Mouse (Mus musculus) neural tube, embryonic 14.5 days (tissue): ENCODE measurements around the gene Lrrc66. TPM values are rescaled to one million over a fixed set of nuclear protein-coding genes. Genes with fewer than 3 reads are reported as not detected.
"Not testable (repeated sequence)": the region's sequence is repeated elsewhere in the genome, so short reads cannot be mapped to it uniquely, and the experiment has no call there.

Source experiments
- ATAC-seq: fragments of 200-750 bp; cut with Nextera tagmentation; 2 replicates; pipeline ENCODE4 v1.8.0; 2017; ENCODE audit warnings: low read depth, mild to moderate bottlenecking, moderate TSS enrichment, moderate library complexity
- H3K27ac ChIP-seq: fragments of 300-500 bp; sonication (generic); 2 replicates; pipeline ENCODE4 v1.5.1; 2014; ENCODE audit warnings: low read depth, mild to moderate bottlenecking, control low read depth, low read length, moderate library complexity, mixed read lengths
- H3K27me3 ChIP-seq: fragments of 300-500 bp; sonication (generic); 2 replicates; pipeline ENCODE4 v1.6.1; 2014; ENCODE audit warnings: low read length; ENCODE audit not compliant: control insufficient read depth, insufficient read depth
- H3K36me3 ChIP-seq: fragments of 300-500 bp; sonication (generic); 2 replicates; pipeline ENCODE4 v1.6.1; 2014; ENCODE audit warnings: low read length, mixed read lengths; ENCODE audit not compliant: control insufficient read depth, insufficient read depth
- H3K4me1 ChIP-seq: fragments of 300-500 bp; sonication (generic); 2 replicates; pipeline ENCODE4 v1.6.1; 2014; ENCODE audit warnings: low read length; ENCODE audit not compliant: control insufficient read depth, insufficient read depth
- H3K4me2 ChIP-seq: fragments of 300-500 bp; sonication (generic); 2 replicates; pipeline ENCODE4 v1.6.1; 2014; ENCODE audit warnings: mild to moderate bottlenecking, low read depth, low read length, control low read depth
- H3K4me3 ChIP-seq: fragments of 300-500 bp; sonication (generic); 2 replicates; pipeline ENCODE4 v1.5.1; 2014; ENCODE audit warnings: low read depth, low read length, control low read depth, mixed read lengths
- H3K9ac ChIP-seq: fragments of 300-500 bp; sonication (generic); replicated peaks from 2 replicates; pipeline ENCODE4 v1.6.1; 2014; ENCODE audit warnings: low read depth, mild to moderate bottlenecking, control low read depth, low read length, mixed read lengths
- H3K9me3 ChIP-seq: fragments of 300-500 bp; sonication (generic); 2 replicates; pipeline ENCODE4 v1.6.1; 2016; ENCODE audit warnings: low read length; ENCODE audit not compliant: control insufficient read depth
- WGBS: fragments of 180-500 bp; shearing (Covaris S2); extraction: QIAGEN DNeasy Blood & Tissue Kit; methylation state at CpG from one replicate; pipeline ENCODE4 v1.1.7; 2014; 5-methylcytosine and 5-hydroxymethylcytosine counted together
- polyA plus RNA-seq: library from polyadenylated mRNA; unstranded; fragments of >200 nt; fragmentation: Nextera tagmentation; extraction: Ambion mirVana; gene quantifications from 2 replicates; pipeline ENCODE4 v1.2.1, GENCODE M21; 2014

Lrrc66 gene
- polyA plus RNA-seq, 1 experiment from 2014 or later = not detected

DNA sequence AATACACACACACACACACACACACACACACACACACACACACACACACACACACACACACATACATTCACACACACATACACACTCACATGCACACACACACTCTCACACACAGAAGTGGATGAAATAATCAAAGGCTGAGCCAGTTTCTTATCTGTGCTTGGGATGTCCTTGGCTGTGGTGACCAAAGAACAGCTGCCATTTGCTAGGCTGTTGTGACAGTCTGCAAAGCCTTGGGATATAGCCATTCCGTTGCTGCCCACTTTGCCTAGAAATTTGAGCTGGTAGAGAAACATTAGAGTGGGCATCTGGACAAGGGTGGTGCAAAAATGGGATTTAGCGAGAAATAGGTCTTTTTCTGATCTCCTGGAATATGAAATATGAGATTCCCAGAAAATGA is 32.3 kb downstream of the Lrrc66 start:
- Histone ChIP-seq H3K27me3 (no peaks in the 10 kb centered on the region), H3K4me1 (0 out of 2 replicates have a peak, but pooled peaks cover 6% of the 10 kb centered on the region), H3K27ac (no peak overlapping the region), H3K9ac (no peak overlapping the region), H3K4me2 (no peak overlapping the region), H3K4me3 (no peak overlapping the region), H3K36me3 (no peaks in the 10 kb centered on the region), H3K9me3 (no peaks in the 10 kb centered on the region)
- ATAC-seq = no peak
- WGBS = 88% methylated on average over 2 of the region's 2 CpGs

DNA sequence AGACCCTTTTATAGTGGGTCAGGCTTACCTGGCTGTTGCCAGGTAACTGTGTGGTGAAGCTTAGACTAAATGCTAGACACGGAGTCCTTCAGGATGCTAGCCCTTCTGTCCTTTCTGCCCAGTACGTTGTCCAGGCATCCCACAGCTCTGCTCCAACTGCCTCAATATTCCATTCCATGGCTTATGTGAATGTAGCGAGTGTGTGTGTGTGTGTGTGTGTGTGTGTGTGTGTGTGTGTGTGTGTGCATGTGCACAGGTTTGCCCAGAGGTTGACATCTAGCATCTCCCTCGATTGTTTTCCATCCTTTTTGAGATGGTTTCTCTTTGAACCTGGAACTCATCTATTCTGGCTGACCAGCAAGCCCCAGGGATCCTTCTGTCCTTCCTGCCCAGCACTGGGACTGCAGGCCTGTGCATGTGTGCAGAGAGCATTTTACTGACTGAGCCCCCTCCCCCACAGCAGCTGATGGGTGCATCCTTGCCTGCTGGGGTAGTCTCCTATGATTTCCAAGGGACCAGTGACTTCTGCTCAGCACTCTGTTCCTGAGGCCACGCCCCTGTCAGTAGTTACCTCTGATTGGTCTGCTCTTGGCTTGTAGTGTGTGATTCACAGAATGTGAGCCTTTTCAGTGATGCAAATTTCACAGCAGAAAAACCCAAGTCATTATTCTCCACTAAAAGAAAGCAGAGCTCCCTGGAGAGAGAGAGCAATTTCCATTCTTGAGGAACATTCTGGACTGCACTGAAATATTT is 33.2 kb downstream of the Lrrc66 start:
- H3K4me2 ChIP-seq = no peak overlapping the region
- WGBS = 58% methylated on average over 5 of the region's 5 CpGs
- 0 out of 2 replicates have a peak, but pooled peaks cover 6% of the 10 kb centered on the region for H3K4me1 ChIP-seq
- no peak overlapping the region for H3K9ac ChIP-seq
- no peaks in the 10 kb centered on the region for H3K9me3 ChIP-seq
- ATAC-seq = peak; percentile 64; the same call in 1 of the 2 replicates
- H3K4me3 ChIP-seq = no peak overlapping the region
- H3K36me3 ChIP-seq = no peaks in the 10 kb centered on the region
- 0 out of 2 replicates have a peak overlapping the region, but pooled peaks have one; percentile 22 for H3K27ac ChIP-seq
- H3K27me3 ChIP-seq = no peaks in the 10 kb centered on the region

DNA sequence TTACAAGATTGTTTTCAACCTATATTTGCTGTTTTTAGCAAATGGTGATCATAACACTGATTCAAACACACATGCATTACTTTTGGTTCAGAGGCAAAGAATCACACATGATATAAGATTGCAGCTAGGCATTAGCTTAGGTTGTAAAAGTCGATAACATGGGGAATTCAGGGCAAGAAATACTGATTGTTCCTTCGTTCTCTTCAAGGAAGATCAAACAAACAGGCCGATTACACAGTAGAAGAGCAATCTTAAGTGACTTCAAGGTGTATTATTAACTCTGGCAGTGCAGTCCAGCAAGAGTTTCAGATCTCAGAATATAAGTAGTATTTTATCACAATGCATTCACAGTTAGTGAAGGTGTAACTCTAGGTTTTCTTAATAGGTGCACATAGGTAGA is 45.2 kb downstream of the Lrrc66 start:
- no peaks in the 10 kb centered on the region for H3K36me3 ChIP-seq
- no peak overlapping the region for H3K4me3 ChIP-seq
- H3K4me1 ChIP-seq = peaks cover 3% of the 10 kb centered on the region; the same call in 1 of the 2 replicates
- no peak for ATAC-seq
- no peaks in the 10 kb centered on the region for H3K9me3 ChIP-seq
- no peak overlapping the region for H3K9ac ChIP-seq
- H3K4me2 ChIP-seq = no peak overlapping the region
- H3K27ac ChIP-seq = no peak overlapping the region
- 59% methylated on average over 3 of the region's 3 CpGs for WGBS
- H3K27me3 ChIP-seq = no peaks in the 10 kb centered on the region

DNA sequence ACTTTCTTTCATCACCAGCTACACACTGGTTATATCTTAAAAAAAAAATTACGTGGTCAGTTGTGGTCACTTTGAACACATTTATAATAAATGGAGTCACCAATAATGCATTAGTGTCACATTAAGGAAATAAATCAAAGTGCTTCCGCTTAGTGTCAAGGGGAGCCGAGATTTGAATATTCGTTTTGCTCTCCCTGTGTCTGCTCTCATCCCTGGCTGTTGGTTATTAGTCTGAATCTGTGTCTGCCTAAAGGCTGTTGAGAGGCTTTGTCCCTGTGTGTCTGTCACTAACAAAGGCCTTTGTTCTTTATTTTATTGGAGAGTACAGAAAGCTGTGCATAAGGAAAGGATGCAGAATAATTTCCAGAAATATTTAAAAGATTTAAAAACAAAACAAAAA is 45.7 kb downstream of the Lrrc66 start:
- no peak for ATAC-seq
- no peaks in the 10 kb centered on the region for H3K36me3 ChIP-seq
- no peak overlapping the region for H3K27ac ChIP-seq
- H3K9ac ChIP-seq = no peak overlapping the region
- no peak overlapping the region for H3K4me2 ChIP-seq
- 38% methylated on average over 4 of the region's 4 CpGs for WGBS
- H3K9me3 ChIP-seq = no peaks in the 10 kb centered on the region
- peaks cover 3% of the 10 kb centered on the region; the same call in 1 of the 2 replicates for H3K4me1 ChIP-seq
- no peak overlapping the region for H3K4me3 ChIP-seq
- no peaks in the 10 kb centered on the region for H3K27me3 ChIP-seq

DNA sequence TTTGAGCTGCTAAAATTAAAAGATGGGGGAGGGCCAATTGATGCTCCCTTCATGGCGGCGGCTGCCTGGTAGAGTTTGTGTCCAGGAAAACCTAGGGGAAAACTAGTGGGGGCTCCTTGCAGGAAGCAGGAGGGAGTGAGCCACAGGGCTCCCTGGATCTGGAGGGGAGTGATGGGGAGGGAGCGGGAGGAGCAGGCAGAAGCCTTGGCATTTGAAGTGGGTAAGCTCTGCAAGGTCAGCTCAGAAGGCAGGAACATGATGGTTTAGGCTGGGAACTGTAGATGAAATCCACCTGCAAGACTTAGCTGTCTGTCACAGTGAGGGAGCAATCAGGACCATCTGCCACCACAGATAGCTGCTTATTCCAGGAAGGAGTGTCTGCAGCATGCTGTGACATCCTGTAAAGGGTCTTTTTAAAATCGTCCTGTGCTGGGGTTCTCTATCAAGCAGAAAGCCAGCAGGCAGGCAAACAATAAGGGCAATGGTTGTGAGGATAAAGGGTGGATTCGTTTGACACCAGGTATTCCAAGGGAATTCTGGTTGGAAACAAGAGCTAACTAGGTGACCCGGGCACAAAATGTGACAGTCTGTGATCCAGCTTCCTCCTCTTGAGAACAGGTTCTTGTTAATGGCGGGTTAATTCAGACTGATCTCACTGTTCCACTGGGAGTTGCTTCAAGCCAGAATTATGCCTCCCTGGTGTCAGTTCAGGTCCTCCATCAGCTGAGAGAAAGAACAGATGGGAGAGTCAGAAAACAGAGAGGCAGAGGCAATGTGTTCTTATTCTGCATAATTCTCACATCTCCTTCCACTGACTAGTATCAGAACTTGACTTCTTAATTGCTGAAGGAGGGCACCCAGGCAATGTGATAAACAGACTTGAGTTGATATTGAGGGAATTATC is 46.9 kb downstream of the Lrrc66 start:
- no peak overlapping the region for H3K9ac ChIP-seq
- peak overlapping the region; percentile 4 for H3K27ac ChIP-seq
- H3K4me3 ChIP-seq = no peak overlapping the region

DNA sequence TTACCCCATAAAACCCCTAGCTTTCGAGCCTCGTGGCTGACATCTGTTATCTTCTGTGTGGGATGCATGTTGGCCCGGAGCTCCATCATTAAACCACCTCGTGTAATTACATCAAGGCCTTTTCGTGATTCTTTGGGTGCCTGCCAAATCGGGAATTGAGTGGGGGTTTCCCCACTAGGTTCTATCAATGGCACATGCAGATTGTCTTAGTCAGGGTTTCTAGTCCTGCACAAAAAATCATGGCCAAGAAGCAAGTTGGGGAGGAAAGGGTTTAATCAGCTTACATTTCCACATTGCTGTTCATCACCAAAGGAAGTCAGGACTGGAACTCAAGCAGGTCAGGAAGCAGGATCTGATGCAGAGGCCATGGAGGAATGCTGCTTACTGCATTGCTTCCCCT is 48.3 kb downstream of the Lrrc66 start:
- H3K4me3 ChIP-seq, H3K36me3 ChIP-seq, H3K4me1 ChIP-seq, H3K27ac ChIP-seq, H3K9ac ChIP-seq, H3K4me2 ChIP-seq, H3K9me3 ChIP-seq, ATAC-seq, H3K27me3 ChIP-seq: not testable (repeated sequence)
- WGBS = 53% methylated on average over 6 of the region's 6 CpGs

More for the DNA sequence above, 46.9 kb downstream of the Lrrc66 start:
- H3K36me3 ChIP-seq = no peaks in the 10 kb centered on the region
- ATAC-seq = no peak; the same call in 1 of the 2 replicates
- H3K9me3 ChIP-seq = no peaks in the 10 kb centered on the region
- no peak overlapping the region for H3K4me2 ChIP-seq
- peaks cover 3% of the 10 kb centered on the region; the same call in 1 of the 2 replicates for H3K4me1 ChIP-seq
- H3K27me3 ChIP-seq = no peaks in the 10 kb centered on the region
- 21% methylated on average over 7 of the region's 7 CpGs for WGBS

DNA sequence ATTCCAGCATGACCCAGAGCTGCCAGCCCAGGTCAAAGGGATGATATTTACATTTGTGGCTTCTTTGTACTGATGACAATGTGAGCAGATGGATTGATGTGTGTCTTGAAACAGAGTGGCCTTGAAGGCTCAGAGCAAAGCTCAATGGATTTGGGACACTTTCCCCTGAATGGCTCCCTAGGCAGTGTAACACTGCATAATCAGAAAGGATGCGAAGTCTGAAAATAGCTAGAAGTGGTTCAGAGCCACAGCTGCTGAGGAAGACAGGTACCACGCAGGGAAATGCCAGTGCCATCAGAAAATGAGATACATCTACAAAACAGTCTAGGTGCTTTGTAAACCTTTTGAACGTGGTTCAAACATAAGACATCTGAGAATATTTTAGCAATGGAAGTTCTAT is 54.2 kb downstream of the Lrrc66 start:
- Histone ChIP-seq H3K4me1 (no peaks in the 10 kb centered on the region), H3K27me3 (no peaks in the 10 kb centered on the region), H3K27ac (no peak overlapping the region), H3K4me2 (no peak overlapping the region), H3K9me3 (no peaks in the 10 kb centered on the region), H3K9ac (no peak overlapping the region), H3K4me3 (no peak overlapping the region), H3K36me3 (no peaks in the 10 kb centered on the region)
- no peak for ATAC-seq
- 74% methylated on average over 3 of the region's 3 CpGs for WGBS

DNA sequence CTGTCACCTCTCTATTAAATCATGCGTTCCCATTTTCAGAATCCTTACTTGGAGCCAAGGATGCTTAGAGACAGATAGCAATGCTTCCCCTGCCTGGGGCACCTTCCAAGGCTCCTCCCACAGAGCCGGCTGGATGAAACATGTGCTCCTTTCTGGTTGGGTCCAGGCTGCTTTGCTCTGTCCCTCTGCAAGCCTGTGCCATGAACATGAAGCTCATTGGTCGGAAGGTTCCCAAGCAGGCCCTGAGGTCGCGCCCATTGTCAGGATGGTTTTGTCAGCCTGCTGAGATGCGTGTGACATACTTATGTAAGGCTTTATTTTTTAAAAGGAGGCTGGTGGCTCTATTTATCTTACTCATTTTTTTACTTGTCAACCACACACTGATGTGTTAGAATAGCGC is 55.6 kb downstream of the Lrrc66 start:
- no peak overlapping the region for H3K4me2 ChIP-seq
- ATAC-seq = no peak
- no peaks in the 10 kb centered on the region for H3K4me1 ChIP-seq
- H3K9me3 ChIP-seq = no peaks in the 10 kb centered on the region
- no peaks in the 10 kb centered on the region for H3K36me3 ChIP-seq
- H3K9ac ChIP-seq = no peak overlapping the region
- no peak overlapping the region for H3K4me3 ChIP-seq
- H3K27ac ChIP-seq = no peak overlapping the region
- 65% methylated on average over 7 of the region's 7 CpGs for WGBS
- no peaks in the 10 kb centered on the region for H3K27me3 ChIP-seq

DNA sequence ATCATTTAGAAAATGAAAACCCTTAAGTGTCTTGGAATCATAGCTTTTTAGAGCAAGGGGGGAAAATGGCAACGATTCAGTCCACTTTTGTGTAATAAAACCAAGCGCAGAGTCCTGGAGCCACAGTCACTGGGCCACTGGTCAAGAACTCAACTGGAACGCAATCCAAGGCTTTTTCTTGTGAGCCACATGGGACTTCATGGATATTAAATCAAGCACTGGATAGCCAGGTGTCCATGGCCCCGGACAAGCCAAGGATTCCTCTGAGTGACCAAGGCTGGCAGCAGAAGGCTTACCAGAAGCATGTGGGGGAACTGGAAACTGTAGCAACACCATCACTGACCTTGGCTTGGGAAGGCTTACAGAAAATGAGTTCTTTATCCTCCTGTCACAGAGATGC is 57.7 kb downstream of the Lrrc66 start:
- H3K4me3 ChIP-seq = no peak overlapping the region
- H3K4me1 ChIP-seq = no peaks in the 10 kb centered on the region
- ATAC-seq = no peak
- WGBS = 73% methylated on average over 4 of the region's 4 CpGs
- H3K9me3 ChIP-seq = no peaks in the 10 kb centered on the region
- H3K27me3 ChIP-seq = no peaks in the 10 kb centered on the region
- H3K9ac ChIP-seq = no peak overlapping the region
- H3K4me2 ChIP-seq = no peak overlapping the region
- no peak overlapping the region for H3K27ac ChIP-seq
- H3K36me3 ChIP-seq = no peaks in the 10 kb centered on the region
